Comparison of ENCODE assay signal across 8 mouse cellular contexts in genomic region chr1:171387099-171387498, GRCm38 (mm10). TPM values are rescaled to one million over a fixed set of nuclear protein-coding genes. Genes with fewer than 3 reads are reported as not detected.
DNase-seq lines count a peak whose midpoint lies in the region; ATAC-seq and TF ChIP-seq lines count a peak whose summit lies in the region.

No protein-coding gene starts in this region.

- intact Hi-C loops in heart, postnatal 10 days (cut with DNase I): no loop called here

- no peaks in the 10 kb centered on the region for H3K9me3 ChIP-seq in forebrain, embryonic 10.5 days
- no peaks in the 10 kb centered on the region for H3K9me3 ChIP-seq in forebrain, embryonic 13.5 days (replicated peaks)
- H3K9me3 ChIP-seq in liver, postnatal 0 days (ENCODE audit: low read length): no peaks in the 10 kb centered on the region
- H3K9me3 ChIP-seq in stomach, postnatal 0 days (ENCODE audit: control insufficient read depth, low read length): no peaks in the 10 kb centered on the region

- DNase-seq in forebrain, embryonic 10.5 days (ENCODE audit: extremely low spot score, low spot score): peak; percentile 34
- DNase-seq in liver, postnatal 0 days: no peak
- no peak for DNase-seq in liver
- peak; percentile 28 to 29 for DNase-seq in heart, postnatal 10 days
- DNase-seq in stomach, postnatal 0 days (ENCODE audit: low spot score): no peak
- no peak for DNase-seq in c-Kit-positive CD71-positive TER-119-positive erythroid progenitor cells, embryonic 14.5 days (ENCODE audit: low spot score)
- DNase-seq in adrenal gland, postnatal 25 days: no peak

- peak; percentile 61 for TF ChIP-seq CTCF in liver, postnatal 0 days (IDR thresholded peaks at IDR 0.05; ENCODE audit: low read depth)
- peak; percentile 68 for TF ChIP-seq CTCF in stomach, postnatal 0 days (IDR thresholded peaks at IDR 0.05; ENCODE audit: low read depth)

- H3K36me3 ChIP-seq in forebrain, embryonic 10.5 days (replicated peaks): no peaks in the 10 kb centered on the region
- H3K36me3 ChIP-seq in forebrain, embryonic 13.5 days (ENCODE audit: poor library complexity, severe bottlenecking): no peaks in the 10 kb centered on the region
- H3K36me3 ChIP-seq in liver, postnatal 0 days (replicated peaks; ENCODE audit: insufficient read depth, low read length): no peaks in the 10 kb centered on the region
- H3K36me3 ChIP-seq in stomach, postnatal 0 days (ENCODE audit: control insufficient read depth, insufficient read depth, low read length): no peaks in the 10 kb centered on the region

- WGBS in forebrain, embryonic 10.5 days: 14% methylated on average over 6 of the region's 6 CpGs
- 25% methylated on average over 6 of the region's 6 CpGs for WGBS in forebrain, embryonic 13.5 days
- 58% methylated on average over 6 of the region's 6 CpGs for WGBS in liver, postnatal 0 days (ENCODE audit: insufficient replicate concordance)
- 37% methylated on average over 6 of the region's 6 CpGs for WGBS in stomach, postnatal 0 days

- no peak for TF ChIP-seq EP300 in liver, postnatal 0 days (IDR thresholded peaks at IDR 0.05; ENCODE audit: low read depth)
- TF ChIP-seq EP300 in stomach, postnatal 0 days (optimal IDR thresholded peaks at IDR 0.05): no peak

- peaks cover 7% of the 10 kb centered on the region; the same call in 1 of the 2 replicates for H3K27me3 ChIP-seq in forebrain, embryonic 10.5 days (ENCODE audit: poor library complexity, severe bottlenecking)
- H3K27me3 ChIP-seq in forebrain, embryonic 13.5 days: no peaks in the 10 kb centered on the region
- no peaks in the 10 kb centered on the region for H3K27me3 ChIP-seq in liver, postnatal 0 days (ENCODE audit: insufficient read depth, low read length)
- no peaks in the 10 kb centered on the region for H3K27me3 ChIP-seq in stomach, postnatal 0 days (ENCODE audit: control insufficient read depth, insufficient read depth, low read length)

- no peak overlapping the region for H3K9ac ChIP-seq in forebrain, embryonic 13.5 days
- H3K9ac ChIP-seq in liver, postnatal 0 days (replicated peaks): no peak overlapping the region
- no peak overlapping the region for H3K9ac ChIP-seq in stomach, postnatal 0 days (ENCODE audit: low read length)

- no peak for ATAC-seq in forebrain, embryonic 13.5 days
- no peak for ATAC-seq in liver, postnatal 0 days
- 0 out of 2 replicates have a peak, but pooled peaks have one; percentile 17 for ATAC-seq in stomach, postnatal 0 days (ENCODE audit: low FRiP score, low TSS enrichment)

- H3K4me2 ChIP-seq in forebrain, embryonic 13.5 days: no peak overlapping the region
- H3K4me2 ChIP-seq in liver, postnatal 0 days (ENCODE audit: low read depth, low read length): no peak overlapping the region
- no peak overlapping the region for H3K4me2 ChIP-seq in stomach, postnatal 0 days (replicated peaks; ENCODE audit: low read depth)

- H3K4me1 ChIP-seq in forebrain, embryonic 10.5 days: peaks cover 14% of the 10 kb centered on the region
- H3K4me1 ChIP-seq in forebrain, embryonic 13.5 days: no peaks in the 10 kb centered on the region
- 0 out of 2 replicates have a peak, but pooled peaks cover 3% of the 10 kb centered on the region for H3K4me1 ChIP-seq in liver, postnatal 0 days (ENCODE audit: insufficient read depth)
- H3K4me1 ChIP-seq in stomach, postnatal 0 days (replicated peaks; ENCODE audit: control insufficient read depth, insufficient read depth): no peaks in the 10 kb centered on the region; the same call in 1 of the 2 replicates

- no peak overlapping the region for H3K27ac ChIP-seq in forebrain, embryonic 10.5 days
- no peak overlapping the region for H3K27ac ChIP-seq in forebrain, embryonic 13.5 days
- H3K27ac ChIP-seq in liver, postnatal 0 days (ENCODE audit: low read depth): no peak overlapping the region
- no peak overlapping the region for H3K27ac ChIP-seq in stomach, postnatal 0 days (replicated peaks)

- H3K4me3 ChIP-seq in forebrain, embryonic 10.5 days: no peak overlapping the region
- H3K4me3 ChIP-seq in forebrain, embryonic 13.5 days: no peak overlapping the region
- H3K4me3 ChIP-seq in liver, postnatal 0 days (ENCODE audit: low read depth, low read length): no peak overlapping the region
- no peak overlapping the region for H3K4me3 ChIP-seq in stomach, postnatal 0 days (ENCODE audit: low read depth, low read length)

RNA-seq across cellular contexts. Expression of gene Arhgap30, which starts 1.7 kb away (rescaled TPM):
- 0.74 and 0.91 TPM in 2 replicates for polyA plus RNA-seq in forebrain, embryonic 10.5 days (2016; fragmentation: Nextera tagmentation; extraction: Ambion mirVana)
- polyA plus RNA-seq in forebrain, embryonic 13.5 days (2015; fragmentation: Nextera tagmentation; extraction: Ambion mirVana): 0.35 and 0.36 TPM in 2 replicates
- polyA plus RNA-seq in liver, postnatal 0 days (2015; fragmentation: Nextera tagmentation; extraction: Ambion mirVana): 5.6 and 7.0 TPM in 2 replicates
- 1 to 10 TPM; 2.1 to 2.5 TPM for total RNA-seq in heart, postnatal 10 days (2021)
- polyA plus RNA-seq in stomach, postnatal 0 days (2015; fragmentation: Nextera tagmentation; extraction: Ambion mirVana): 1.1 and 1.2 TPM in 2 replicates
- total RNA-seq in adrenal gland, postnatal 25 days (2021): 1.8 and 2.2 TPM in 2 replicates

RNA-seq across cellular contexts. Expression of gene Nectin4, which starts 17.2 kb away (rescaled TPM):
- 0.92 and 0.94 TPM in 2 replicates for polyA plus RNA-seq in forebrain, embryonic 10.5 days (2016; fragmentation: Nextera tagmentation; extraction: Ambion mirVana)
- polyA plus RNA-seq in forebrain, embryonic 13.5 days (2015; fragmentation: Nextera tagmentation; extraction: Ambion mirVana): 0.31 and 0.32 TPM in 2 replicates
- polyA plus RNA-seq in liver, postnatal 0 days (2015; fragmentation: Nextera tagmentation; extraction: Ambion mirVana): 0.15 and 0.22 TPM in 2 replicates
- total RNA-seq in heart, postnatal 10 days (2021): under 1 TPM in 1 of 2 experiments, not detected in 1; 0.22 TPM
- polyA plus RNA-seq in stomach, postnatal 0 days (2015; fragmentation: Nextera tagmentation; extraction: Ambion mirVana): 45.5 and 48.2 TPM in 2 replicates
- total RNA-seq in adrenal gland, postnatal 25 days (2021): 0.12 TPM in 1 of 2 replicates, not detected in the other

RNA-seq across cellular contexts. Expression of gene Usf1, which starts 24.0 kb away (rescaled TPM):
- 128 and 132 TPM in 2 replicates for polyA plus RNA-seq in forebrain, embryonic 10.5 days (2016; fragmentation: Nextera tagmentation; extraction: Ambion mirVana)
- 205 and 211 TPM in 2 replicates for polyA plus RNA-seq in forebrain, embryonic 13.5 days (2015; fragmentation: Nextera tagmentation; extraction: Ambion mirVana)
- polyA plus RNA-seq in liver, postnatal 0 days (2015; fragmentation: Nextera tagmentation; extraction: Ambion mirVana): 22.6 and 25.4 TPM in 2 replicates
- total RNA-seq in heart, postnatal 10 days (2021): 10 to 100 TPM; 50.4 to 51.3 TPM
- 39.1 and 41.6 TPM in 2 replicates for polyA plus RNA-seq in stomach, postnatal 0 days (2015; fragmentation: Nextera tagmentation; extraction: Ambion mirVana)
- 62.9 and 95.1 TPM in 2 replicates for total RNA-seq in adrenal gland, postnatal 25 days (2021)

RNA-seq across cellular contexts. Expression of gene Klhdc9, which starts 26.5 kb away (rescaled TPM):
- 2.7 and 2.8 TPM in 2 replicates for polyA plus RNA-seq in forebrain, embryonic 10.5 days (2016; fragmentation: Nextera tagmentation; extraction: Ambion mirVana)
- 3.3 and 3.8 TPM in 2 replicates for polyA plus RNA-seq in forebrain, embryonic 13.5 days (2015; fragmentation: Nextera tagmentation; extraction: Ambion mirVana)
- polyA plus RNA-seq in liver, postnatal 0 days (2015; fragmentation: Nextera tagmentation; extraction: Ambion mirVana): 0.59 and 0.60 TPM in 2 replicates
- under 1 TPM; 0.60 to 0.65 TPM for total RNA-seq in heart, postnatal 10 days (2021)
- 0.86 and 1.2 TPM in 2 replicates for polyA plus RNA-seq in stomach, postnatal 0 days (2015; fragmentation: Nextera tagmentation; extraction: Ambion mirVana)
- total RNA-seq in adrenal gland, postnatal 25 days (2021): 1.4 and 4.9 TPM in 2 replicates

RNA-seq across cellular contexts. Expression of gene Tstd1, which starts 31.6 kb away (rescaled TPM):
- polyA plus RNA-seq in forebrain, embryonic 10.5 days (2016; fragmentation: Nextera tagmentation; extraction: Ambion mirVana): 6.1 and 6.5 TPM in 2 replicates
- polyA plus RNA-seq in forebrain, embryonic 13.5 days (2015; fragmentation: Nextera tagmentation; extraction: Ambion mirVana): 12.2 and 12.3 TPM in 2 replicates
- polyA plus RNA-seq in liver, postnatal 0 days (2015; fragmentation: Nextera tagmentation; extraction: Ambion mirVana): 36.5 and 37.8 TPM in 2 replicates
- total RNA-seq in heart, postnatal 10 days (2021): 1 to 10 TPM; 1.6 TPM
- polyA plus RNA-seq in stomach, postnatal 0 days (2015; fragmentation: Nextera tagmentation; extraction: Ambion mirVana): 3.7 and 3.8 TPM in 2 replicates
- total RNA-seq in adrenal gland, postnatal 25 days (2021): 5.2 and 6.3 TPM in 2 replicates

Comparison
In these comparisons a context has a peak if more than half of its experiments do, and no peak if none do; other contexts are left out.
1. DNase-seq: peak in forebrain, embryonic 10.5 days (single experiment) and heart, postnatal 10 days (2 of 2); none in liver, postnatal 0 days (single experiment), liver (single experiment), stomach, postnatal 0 days (single experiment), c-Kit-positive CD71-positive TER-119-positive erythroid progenitor cells, embryonic 14.5 days (single experiment) and adrenal gland, postnatal 25 days (single experiment).
2. RNA of gene Nectin4, which starts 17.2 kb away (polyA plus RNA-seq): 45.5 to 48.2 TPM in stomach, postnatal 0 days; 0.92 to 0.94 TPM in forebrain, embryonic 10.5 days, 0.31 to 0.32 TPM in forebrain, embryonic 13.5 days and 0.15 to 0.22 TPM in liver, postnatal 0 days; every median in the first group is over 10 times any median in the second.